Mouse (Mus musculus): ENCODE measurements around the gene Cd209f.
"Not testable (repeated sequence)": the region's sequence is repeated elsewhere in the genome, so short reads cannot be mapped to it uniquely, and the experiment has no call there.

Gene Cd209f

GRCm38 (mm10) chr8:4105735-4106134, at the start of gene Cd209f:
Gene Cd209f (minus strand): TSS chr8:4105835.
- DNase-seq (ENCODE audit: low read depth, low spot score), result not testable (repeated sequence)

GRCm38 (mm10) chr8:4154878-4155277, 49.2 kb upstream of the Cd209f start:
- DNase-seq (ENCODE audit: low read depth, low spot score), result no peak

- DNase-seq (ENCODE audit: low read depth, low spot score), result no peak
Observed at GRCm38 (mm10) chr8:4147272-4147671, 41.6 kb upstream of the Cd209f start.

GRCm38 (mm10) chr8:4141721-4142120, 36.1 kb upstream of the Cd209f start:
- DNase-seq (ENCODE audit: low read depth, low spot score), result no peak

GRCm38 (mm10) chr8:4139660-4140646, 34.3 kb upstream of the Cd209f start:
- peak; percentile 78 for DNase-seq (ENCODE audit: low read depth, low spot score)

GRCm38 (mm10) chr8:4133798-4134197, 28.2 kb upstream of the Cd209f start, which contains the start of gene Cd209g:
Gene Cd209g (plus strand): TSS chr8:4134098.
- DNase-seq (ENCODE audit: low read depth, low spot score), result no peak

- not testable (repeated sequence) for DNase-seq (ENCODE audit: low read depth, low spot score)
Observed at GRCm38 (mm10) chr8:4088514-4088913, 17.1 kb downstream of the Cd209f start.

- not testable (repeated sequence) for DNase-seq (ENCODE audit: low read depth, low spot score)
Observed at GRCm38 (mm10) chr8:4087180-4087722, 18.4 kb downstream of the Cd209f start.

Data from retina, postnatal 7 days (tissue).